Mouse (Mus musculus) embryonic facial prominence, embryonic 13.5 days (tissue): ENCODE results near the gene Rnf40. TPM values are rescaled to one million over a fixed set of nuclear protein-coding genes. Genes with fewer than 3 reads are reported as not detected.

ENCODE experiments used
- ATAC-seq: fragments of 200-750 bp; cut with Nextera tagmentation; 2 replicates; pipeline ENCODE4 v1.8.0; 2017; ENCODE audit warnings: low read depth; ENCODE audit not compliant: insufficient number of reproducible peaks, insufficient read depth, low FRiP score, low TSS enrichment
- H3K27ac ChIP-seq: fragments of 300-500 bp; sonication (generic); 2 replicates; pipeline ENCODE4 v1.5.1; 2015; ENCODE audit warnings: moderate library complexity, mild to moderate bottlenecking, inconsistent platforms
- H3K27me3 ChIP-seq: fragments of 300-500 bp; sonication (generic); 2 replicates; pipeline ENCODE4 v1.6.1; 2015; ENCODE audit warnings: mild to moderate bottlenecking, inconsistent platforms
- H3K36me3 ChIP-seq: fragments of 300-500 bp; sonication (generic); 2 replicates; pipeline ENCODE4 v1.6.1; 2015; ENCODE audit warnings: mild to moderate bottlenecking, inconsistent platforms
- H3K4me1 ChIP-seq: fragments of 300-500 bp; sonication (generic); 2 replicates; pipeline ENCODE4 v1.6.1; 2015; ENCODE audit warnings: inconsistent platforms
- H3K4me2 ChIP-seq: fragments of 300-500 bp; sonication (generic); 2 replicates; pipeline ENCODE4 v1.6.1; 2015; ENCODE audit warnings: moderate library complexity, mild to moderate bottlenecking, inconsistent platforms
- H3K4me3 ChIP-seq: fragments of 300-500 bp; sonication (generic); 2 replicates; pipeline ENCODE4 v1.5.1; 2015; ENCODE audit warnings: mild to moderate bottlenecking, inconsistent platforms
- H3K9ac ChIP-seq: fragments of 300-500 bp; sonication (generic); 2 replicates; pipeline ENCODE4 v1.6.1; 2015; ENCODE audit warnings: mild to moderate bottlenecking, inconsistent platforms
- H3K9me3 ChIP-seq: fragments of 300-500 bp; sonication (generic); 2 replicates; pipeline ENCODE4 v1.6.1; 2016; ENCODE audit warnings: inconsistent platforms
- WGBS: fragments of 180-500 bp; shearing (Covaris S2); methylation state at CpG from one replicate; pipeline ENCODE4 v1.1.7; 2015; ENCODE audit warnings: mixed read lengths; 5-methylcytosine and 5-hydroxymethylcytosine counted together
- polyA plus RNA-seq: library from polyadenylated mRNA; unstranded; fragments of >200 nt; fragmentation: Nextera tagmentation; extraction: Ambion mirVana; gene quantifications from 2 replicates; pipeline ENCODE4 v1.2.1, GENCODE M21; 2015

Rnf40 gene
- polyA plus RNA-seq, 1 experiment from 2014 or later, result 51.2 TPM

DNA sequence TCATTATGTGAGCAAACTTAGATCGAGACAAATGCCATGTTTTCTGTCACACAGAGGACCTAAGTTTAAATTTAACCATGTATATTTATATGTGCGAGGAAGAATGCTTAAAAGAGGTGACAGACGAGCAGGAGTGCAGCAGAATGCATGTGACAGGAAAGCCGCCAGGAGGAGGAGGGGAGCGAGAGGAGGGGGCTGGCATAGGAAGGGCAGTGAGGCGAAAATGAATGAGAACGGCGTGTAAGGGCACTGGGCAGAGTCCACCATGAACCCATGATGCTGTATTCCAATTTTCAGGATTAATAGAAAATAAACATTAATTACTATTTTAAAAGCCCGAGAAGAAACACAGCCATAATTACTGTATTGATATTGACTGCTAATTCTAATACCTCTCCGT, 65.8 kb downstream of the Rnf40 start:
- no peaks in the 10 kb centered on the region for H3K36me3 ChIP-seq
- peaks cover 10% of the 10 kb centered on the region; the same call in 1 of the 2 replicates for H3K4me1 ChIP-seq
- no peaks in the 10 kb centered on the region for H3K27me3 ChIP-seq
- no peak overlapping the region for H3K4me2 ChIP-seq
- no peak overlapping the region for H3K27ac ChIP-seq
- no peak for ATAC-seq
- H3K9me3 ChIP-seq, result no peaks in the 10 kb centered on the region
- H3K9ac ChIP-seq, result no peak overlapping the region
- 80% methylated on average over 10 of the region's 10 CpGs for WGBS
- no peak overlapping the region for H3K4me3 ChIP-seq

Other genes starting within 250 kb of the Rnf40 start
- 16.1 and 18.1 TPM in 2 replicates for gene Zfp768, start 243.2 kb upstream of the Rnf40 start, polyA plus RNA-seq
- gene Zfp747, start 212.7 kb upstream of the Rnf40 start, polyA plus RNA-seq, result 9.4 and 10.5 TPM in 2 replicates
- 5.6 and 5.9 TPM in 2 replicates for gene 9130019O22Rik, start 201.6 kb upstream of the Rnf40 start, polyA plus RNA-seq
- gene E430018J23Rik, start 195.1 kb upstream of the Rnf40 start, polyA plus RNA-seq, result 6.4 and 7.2 TPM in 2 replicates
- gene Zfp764, start 181.9 kb upstream of the Rnf40 start, polyA plus RNA-seq, result 7.7 and 8.2 TPM in 2 replicates
- gene Zfp688, start 166.7 kb upstream of the Rnf40 start, polyA plus RNA-seq, result 25.6 and 29.3 TPM in 2 replicates
- 11.8 and 13.1 TPM in 2 replicates for gene Zfp689, start 139.6 kb upstream of the Rnf40 start, polyA plus RNA-seq
- gene Prr14, start 129.2 kb upstream of the Rnf40 start, polyA plus RNA-seq, result 46.0 and 48.3 TPM in 2 replicates
- 12.2 and 15.3 TPM in 2 replicates for gene Fbrs, start 109.6 kb upstream of the Rnf40 start, polyA plus RNA-seq
- gene Srcap, start 76.8 kb upstream of the Rnf40 start, polyA plus RNA-seq, result 52.1 and 55.6 TPM in 2 replicates
- 18.6 and 19.0 TPM in 2 replicates for gene Gm42715, start 69.2 kb upstream of the Rnf40 start, polyA plus RNA-seq
- gene Tmem265, start 27.4 kb upstream of the Rnf40 start, polyA plus RNA-seq, result 7.0 and 8.1 TPM in 2 replicates
- gene Phkg2, start 15.4 kb upstream of the Rnf40 start, polyA plus RNA-seq, result 39.7 and 40.6 TPM in 2 replicates
- 8.8 and 12.1 TPM in 2 replicates for gene Ccdc189, start 172 bp upstream of the Rnf40 start, polyA plus RNA-seq
- 15.8 and 18.8 TPM in 2 replicates for gene Zfp629, start 27.0 kb downstream of the Rnf40 start, polyA plus RNA-seq
- gene Bcl7c, start 120.2 kb downstream of the Rnf40 start, polyA plus RNA-seq, result 78.0 and 96.8 TPM in 2 replicates
- gene Ctf1, start 124.0 kb downstream of the Rnf40 start, polyA plus RNA-seq, result 29.8 and 32.6 TPM in 2 replicates
- 0.60 and 0.69 TPM in 2 replicates for gene Ctf2, start 143.4 kb downstream of the Rnf40 start, polyA plus RNA-seq
- 7.5 and 8.7 TPM in 2 replicates for gene Fbxl19, start 155.8 kb downstream of the Rnf40 start, polyA plus RNA-seq
- 16.4 and 19.0 TPM in 2 replicates for gene Orai3, start 181.0 kb downstream of the Rnf40 start, polyA plus RNA-seq
- gene Setd1a, start 187.9 kb downstream of the Rnf40 start, polyA plus RNA-seq, result 27.0 and 33.2 TPM in 2 replicates
- gene Gm49388, start 196.8 kb downstream of the Rnf40 start, polyA plus RNA-seq, result not detected in 2 replicates
- gene Hsd3b7, start 211.8 kb downstream of the Rnf40 start, polyA plus RNA-seq, result 15.0 and 15.2 TPM in 2 replicates
- gene Stx4a, start 235.5 kb downstream of the Rnf40 start, polyA plus RNA-seq, result 61.0 and 73.1 TPM in 2 replicates
- 7.4 and 8.7 TPM in 2 replicates for gene Stx1b, start 235.8 kb downstream of the Rnf40 start, polyA plus RNA-seq